Mouse (Mus musculus): ENCODE measurements around the gene Ccdc96.

DNA sequence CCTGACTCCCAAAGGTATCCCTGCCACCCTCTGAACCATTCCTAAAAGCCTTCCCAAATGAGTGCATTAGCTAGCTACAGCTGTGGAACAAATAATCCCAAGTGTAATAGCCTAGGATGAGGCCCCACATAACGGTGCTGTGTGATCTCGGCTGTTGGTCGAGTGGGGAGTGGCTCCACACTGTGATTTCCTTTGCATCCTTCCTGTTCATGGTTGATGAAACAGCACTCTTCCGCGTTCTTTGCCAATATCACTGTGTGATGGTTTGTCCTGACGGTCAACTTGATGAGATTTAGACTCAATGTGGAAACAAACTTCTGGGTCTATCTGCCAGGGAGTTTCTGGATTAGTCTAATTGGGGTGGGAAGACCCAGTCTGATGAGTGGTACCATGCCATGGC lies 31.6 kb upstream of the Ccdc96 start:
- TF ChIP-seq CTCF (IDR thresholded peaks at IDR 0.05; ENCODE audit: borderline replicate concordance, insufficient read depth, low read depth, low read length) (no peak), POLR2A (IDR thresholded peaks at IDR 0.05; ENCODE audit: borderline replicate concordance, insufficient read depth, low read length) (no peak)
